Mouse (Mus musculus) hindbrain, embryonic 12.5 days (tissue): ENCODE results near the gene Casp8. TPM values are rescaled to one million over a fixed set of nuclear protein-coding genes. Genes with fewer than 3 reads are reported as not detected.
"Not testable (repeated sequence)": the region's sequence is repeated elsewhere in the genome, so short reads cannot be mapped to it uniquely, and the experiment has no call there.

Source experiments
- ATAC-seq: fragments of 200-750 bp; cut with Nextera tagmentation; 2 replicates; pipeline ENCODE4 v1.8.0; 2017; ENCODE audit warnings: moderate TSS enrichment; ENCODE audit not compliant: low FRiP score
- H3K27ac ChIP-seq: fragments of 300-500 bp; sonication (generic); 2 replicates; pipeline ENCODE4 v1.5.1; 2016; ENCODE audit warnings: mild to moderate bottlenecking
- H3K27me3 ChIP-seq: fragments of 300-500 bp; sonication (generic); 2 replicates; pipeline ENCODE4 v1.6.1; 2016; ENCODE audit warnings: mild to moderate bottlenecking
- H3K36me3 ChIP-seq: fragments of 300-500 bp; sonication (generic); 2 replicates; pipeline ENCODE4 v1.6.1; 2016; ENCODE audit warnings: mild to moderate bottlenecking
- H3K4me1 ChIP-seq: fragments of 300-500 bp; sonication (generic); 2 replicates; pipeline ENCODE4 v1.6.1; 2016
- H3K4me2 ChIP-seq: fragments of 300-500 bp; sonication (generic); replicated peaks from 2 replicates; pipeline ENCODE4 v1.6.1; 2016; ENCODE audit warnings: mild to moderate bottlenecking
- H3K4me3 ChIP-seq: fragments of 300-500 bp; sonication (generic); 2 replicates; pipeline ENCODE4 v1.5.1; 2016; ENCODE audit warnings: mild to moderate bottlenecking
- H3K9ac ChIP-seq: fragments of 300-500 bp; sonication (generic); 2 replicates; pipeline ENCODE4 v1.6.1; 2016; ENCODE audit warnings: mild to moderate bottlenecking, moderate library complexity
- H3K9me3 ChIP-seq: fragments of 300-500 bp; sonication (generic); replicated peaks from 2 replicates; pipeline ENCODE4 v1.6.1; 2016; ENCODE audit warnings: mild to moderate bottlenecking
- WGBS: fragments of 180-500 bp; shearing (Covaris S2); methylation state at CpG from one replicate; pipeline ENCODE4 v1.1.7; 2016; 5-methylcytosine and 5-hydroxymethylcytosine counted together
- polyA plus RNA-seq: library from polyadenylated mRNA; unstranded; fragments of >200 nt; fragmentation: Nextera tagmentation; extraction: Ambion mirVana; gene quantifications from 2 replicates; pipeline ENCODE4 v1.2.1, GENCODE M21; 2016

Casp8 gene
- polyA plus RNA-seq, 1 experiment from 2014 or later = 16.5 TPM

- H3K9me3 ChIP-seq = no peaks in the 10 kb centered on the region
- H3K9ac ChIP-seq = no peak overlapping the region
- 89% methylated on average over 4 of the region's 4 CpGs for WGBS
- ATAC-seq = no peak
- H3K27me3 ChIP-seq = no peaks in the 10 kb centered on the region
- H3K4me3 ChIP-seq = no peak overlapping the region
- no peak overlapping the region for H3K4me2 ChIP-seq
- H3K4me1 ChIP-seq = no peaks in the 10 kb centered on the region
- no peak overlapping the region for H3K27ac ChIP-seq
- H3K36me3 ChIP-seq = no peaks in the 10 kb centered on the region
Observed at GRCm38 (mm10) chr1:58885646-58886045, 90.5 kb downstream of the Casp8 start.

- Histone ChIP-seq H3K9me3 (no peaks in the 10 kb centered on the region), H3K4me2 (no peak overlapping the region), H3K4me1 (no peaks in the 10 kb centered on the region), H3K4me3 (no peak overlapping the region), H3K36me3 (no peaks in the 10 kb centered on the region), H3K27me3 (no peaks in the 10 kb centered on the region), H3K9ac (no peak overlapping the region), H3K27ac (no peak overlapping the region)
- no peak for ATAC-seq
- WGBS = 71% methylated on average over 5 of the region's 5 CpGs
Observed at GRCm38 (mm10) chr1:58889826-58890546, 94.8 kb downstream of the Casp8 start.

- not testable (repeated sequence) for H3K4me2 ChIP-seq, H3K9ac ChIP-seq, H3K36me3 ChIP-seq, H3K4me3 ChIP-seq, H3K4me1 ChIP-seq, ATAC-seq, H3K27ac ChIP-seq, H3K27me3 ChIP-seq, H3K9me3 ChIP-seq
- WGBS = 83% methylated on average over 4 of the region's 5 CpGs
Observed at GRCm38 (mm10) chr1:58890697-58891290, 95.6 kb downstream of the Casp8 start.

DNA sequence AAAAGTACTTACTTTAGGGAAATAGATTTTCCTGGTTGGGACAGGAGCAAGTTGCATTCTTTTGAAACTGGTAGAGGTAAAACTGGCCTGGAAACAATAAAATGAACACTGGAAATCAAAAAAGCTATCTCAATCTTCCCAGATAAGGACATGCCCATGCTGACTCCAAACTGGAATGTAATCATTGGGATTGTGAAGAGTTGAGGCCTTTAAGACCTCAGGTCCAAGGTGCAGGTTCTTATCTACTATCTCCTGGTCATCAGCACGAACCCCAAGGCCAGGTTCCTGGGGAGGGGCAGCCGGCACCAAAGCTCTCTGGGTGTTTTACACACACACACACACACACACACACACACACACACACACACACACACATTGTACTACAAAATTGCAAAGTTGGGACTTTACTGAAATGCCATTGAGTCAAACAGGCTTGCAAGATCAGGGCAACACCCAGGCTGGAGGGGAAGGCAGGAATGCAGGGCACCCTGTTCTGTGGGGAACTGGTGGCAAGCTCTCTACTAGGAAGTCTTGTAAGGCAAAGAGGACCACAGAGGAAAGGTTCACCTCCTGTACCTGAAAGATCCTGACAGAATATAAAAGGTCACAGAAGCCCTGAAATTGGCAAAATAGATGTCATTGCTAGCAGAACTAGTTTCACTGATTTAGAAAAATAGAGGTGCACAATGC lies 96.5 kb downstream of the Casp8 start:
- not testable (repeated sequence) for H3K9ac ChIP-seq, H3K27ac ChIP-seq, H3K27me3 ChIP-seq, H3K4me3 ChIP-seq, H3K4me1 ChIP-seq, ATAC-seq, H3K4me2 ChIP-seq, H3K9me3 ChIP-seq, H3K36me3 ChIP-seq
- 94% methylated on average over 2 of the region's 2 CpGs for WGBS

GRCm38 (mm10) chr1:58892386-58892785 lies 97.2 kb downstream of the Casp8 start:
- H3K9ac ChIP-seq, H3K4me3 ChIP-seq, H3K27me3 ChIP-seq, H3K4me1 ChIP-seq, H3K36me3 ChIP-seq, ATAC-seq, H3K4me2 ChIP-seq, H3K27ac ChIP-seq, H3K9me3 ChIP-seq: not testable (repeated sequence)
- WGBS = 88% methylated on average over 7 of the region's 8 CpGs

Other genes starting within 250 kb of the Casp8 start
- gene Fam126b, start 209.1 kb upstream of the Casp8 start, polyA plus RNA-seq = 8.8 and 10.2 TPM in 2 replicates
- gene Ndufb3, start 209.0 kb upstream of the Casp8 start, polyA plus RNA-seq = 153 and 161 TPM in 2 replicates
- gene Als2cr12, start 99.4 kb upstream of the Casp8 start, polyA plus RNA-seq = 0.13 TPM in 1 of 2 replicates, not detected in the other
- gene Cflar, start 83.9 kb upstream of the Casp8 start, polyA plus RNA-seq = 22.6 and 23.5 TPM in 2 replicates
- 19.4 and 23.6 TPM in 2 replicates for gene Trak2, start 178.1 kb downstream of the Casp8 start, polyA plus RNA-seq
- gene Stradb, start 178.1 kb downstream of the Casp8 start, polyA plus RNA-seq = 45.1 and 45.8 TPM in 2 replicates